Mouse (Mus musculus): Measurements from ENCODE around the gene Marveld1.
A peak's percentile ranks its signal among the peaks of the same experiment; 100 is the strongest.

The Marveld1 gene

DNA sequence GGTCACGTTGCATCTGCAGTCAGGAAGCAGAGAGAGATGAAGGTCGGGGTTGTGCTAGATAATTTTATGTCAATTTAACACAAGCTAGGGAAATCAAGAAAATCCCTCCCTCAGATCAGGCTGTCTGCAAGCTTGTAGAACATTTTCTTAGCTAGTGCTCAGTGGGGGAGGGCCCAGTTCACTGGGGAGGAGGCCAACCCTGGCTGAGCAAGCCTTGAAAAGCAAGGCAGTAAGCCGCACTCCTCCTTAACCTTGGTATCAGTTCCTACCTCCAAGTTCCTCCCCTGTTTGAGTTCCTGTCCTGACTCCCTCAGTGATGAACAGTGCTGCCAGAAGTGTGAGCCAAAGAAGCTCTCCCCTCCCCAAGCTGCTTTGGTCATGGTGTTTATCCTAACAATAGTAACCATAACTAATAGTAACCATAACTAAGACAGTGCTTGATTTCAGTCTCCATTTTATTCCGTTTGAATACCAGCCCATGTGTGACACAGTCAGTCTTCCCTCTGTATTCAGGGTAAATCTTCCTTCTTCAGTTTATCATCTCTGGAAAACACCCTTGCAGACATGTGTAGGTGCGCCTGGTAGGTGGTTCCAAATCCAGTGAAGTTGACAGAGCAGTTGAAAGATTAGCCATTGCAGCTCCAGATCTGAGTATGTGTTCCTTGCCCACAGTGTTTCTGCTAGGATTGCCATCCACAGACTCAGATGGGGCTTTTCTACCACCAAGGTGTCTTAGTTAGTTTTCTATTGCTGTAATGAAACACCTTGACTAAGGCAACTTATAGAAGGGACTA lies 7.3 kb upstream of the Marveld1 start:
- no peak for DNase-seq

DNA sequence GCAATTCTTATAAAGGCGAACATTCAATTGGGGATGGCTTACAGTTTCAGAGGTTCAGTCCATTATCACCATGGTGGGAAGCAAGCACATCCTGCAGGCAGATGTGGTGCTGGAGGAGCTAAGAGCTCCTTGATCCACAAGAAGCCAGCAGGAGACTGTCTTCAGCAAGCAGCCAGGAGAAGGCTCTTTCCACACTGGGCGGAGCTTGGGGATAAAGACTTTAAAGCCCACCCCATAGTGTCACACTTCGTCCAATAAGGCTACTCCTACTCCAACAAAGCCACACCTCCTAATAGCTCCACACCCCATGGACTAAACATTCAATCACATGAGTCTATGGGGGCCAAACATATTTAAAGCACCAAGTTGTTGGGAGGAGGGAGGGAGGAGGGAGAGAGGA lies 5.2 kb upstream of the Marveld1 start:
- DNase-seq: no peak

DNA sequence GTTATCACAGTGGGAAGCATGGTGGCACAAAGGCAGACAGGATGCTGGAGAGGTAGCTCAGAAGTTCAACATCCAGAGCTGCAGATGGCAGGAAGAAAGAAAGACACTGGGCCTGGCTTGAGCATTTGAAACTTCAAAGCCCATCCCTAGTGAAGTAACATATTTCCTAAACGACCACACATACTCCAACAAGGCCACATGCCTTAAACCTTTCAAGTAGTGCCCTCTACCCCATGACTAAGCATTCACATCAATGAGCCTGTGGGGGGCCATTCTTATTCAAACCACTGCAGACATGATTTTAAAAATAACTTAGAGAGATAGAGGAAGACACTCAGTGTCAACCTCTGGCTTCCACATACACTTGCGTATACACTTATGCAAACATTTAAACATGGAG lies 4.4 kb upstream of the Marveld1 start:
- no peak for DNase-seq

DNA sequence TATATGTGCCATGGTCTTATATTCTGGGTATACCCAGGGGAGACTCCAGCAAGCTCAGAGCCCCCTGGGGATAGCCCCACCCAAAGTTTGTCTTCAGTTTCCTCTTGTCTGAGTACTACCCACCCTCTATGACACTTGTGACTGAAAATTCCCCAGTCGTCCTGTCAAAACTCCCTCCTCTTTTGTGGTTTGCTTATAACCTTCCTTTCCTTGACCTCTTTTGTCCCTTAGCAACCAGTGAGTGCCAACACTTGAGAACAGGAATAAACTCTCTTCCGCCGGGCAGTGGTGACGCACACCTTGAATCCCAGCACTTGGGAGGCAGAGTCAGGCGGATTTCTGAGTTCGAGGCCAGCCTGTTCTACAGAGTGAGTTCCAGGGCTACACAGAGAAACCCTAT lies 3.1 kb upstream of the Marveld1 start:
- no peak for DNase-seq

DNA sequence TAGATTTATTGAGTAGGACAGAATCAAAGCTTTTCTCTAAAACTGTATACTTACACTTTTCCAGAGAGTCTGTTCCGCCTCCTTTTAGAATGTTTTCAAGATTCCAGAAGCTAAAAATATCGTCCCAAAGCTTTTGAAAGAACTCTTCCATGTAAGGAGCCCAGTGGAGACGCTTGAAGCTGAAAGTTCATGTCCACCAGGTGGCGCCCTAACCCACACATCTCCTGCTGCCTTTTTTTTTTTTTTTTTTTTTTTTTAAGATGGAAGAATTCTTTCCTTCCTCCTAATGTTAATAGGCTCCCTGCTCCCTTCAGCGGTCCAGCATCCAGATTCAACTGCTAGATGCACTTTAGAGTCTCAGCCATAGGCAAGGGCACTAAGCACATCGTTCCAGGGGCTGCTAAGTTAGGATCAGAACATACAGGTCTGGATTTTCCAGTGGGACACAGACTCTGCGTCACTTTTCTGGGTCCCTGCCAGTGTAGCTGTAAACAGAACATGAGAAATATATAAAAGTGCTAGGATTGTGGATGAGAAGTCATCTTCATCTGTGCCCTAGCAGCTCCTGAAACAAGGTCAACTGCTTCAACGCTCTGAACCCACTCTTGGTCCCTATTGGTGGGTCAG lies 2.5 kb upstream of the Marveld1 start:
- DNase-seq: peak; percentile 90

DNA sequence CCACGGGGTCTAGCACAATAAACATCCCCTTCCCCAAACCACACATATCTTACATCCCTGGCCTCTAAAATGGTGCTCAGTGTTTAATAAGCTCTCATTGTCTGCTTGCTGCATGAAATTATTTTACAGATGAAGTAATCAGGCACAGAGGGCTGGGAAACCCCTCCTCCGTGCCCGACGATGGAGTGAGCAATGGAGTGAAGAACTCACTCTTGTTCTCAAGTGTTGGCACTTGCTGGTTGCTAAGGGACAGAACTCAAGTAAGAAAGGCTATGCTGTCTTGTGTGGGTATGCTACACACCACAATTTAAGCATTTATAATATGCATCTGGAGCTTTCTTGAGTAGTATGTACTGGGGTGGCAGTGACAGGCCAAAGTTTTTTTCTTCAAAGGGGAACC lies 2.0 kb upstream of the Marveld1 start:
- no peak for DNase-seq

DNA sequence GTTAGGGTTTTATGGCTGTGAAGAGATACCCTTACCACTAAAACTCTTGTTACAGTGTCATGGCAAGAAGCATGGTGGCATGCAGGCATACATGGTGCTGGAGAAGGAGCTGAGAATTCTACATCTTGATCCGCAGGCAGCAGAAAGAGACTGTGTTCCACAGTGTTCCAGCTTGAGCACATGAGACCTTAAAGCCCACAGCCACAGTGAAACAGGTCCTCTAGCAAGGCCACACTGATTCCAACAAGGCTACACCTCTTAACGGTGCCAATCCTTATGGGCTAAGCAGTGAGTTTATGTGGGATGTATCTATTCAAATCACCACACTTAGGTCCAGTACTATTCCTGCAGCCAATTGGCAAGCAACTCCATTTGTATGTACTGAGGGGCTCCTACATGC lies 1.5 kb upstream of the Marveld1 start:
- no peak for DNase-seq

DNA sequence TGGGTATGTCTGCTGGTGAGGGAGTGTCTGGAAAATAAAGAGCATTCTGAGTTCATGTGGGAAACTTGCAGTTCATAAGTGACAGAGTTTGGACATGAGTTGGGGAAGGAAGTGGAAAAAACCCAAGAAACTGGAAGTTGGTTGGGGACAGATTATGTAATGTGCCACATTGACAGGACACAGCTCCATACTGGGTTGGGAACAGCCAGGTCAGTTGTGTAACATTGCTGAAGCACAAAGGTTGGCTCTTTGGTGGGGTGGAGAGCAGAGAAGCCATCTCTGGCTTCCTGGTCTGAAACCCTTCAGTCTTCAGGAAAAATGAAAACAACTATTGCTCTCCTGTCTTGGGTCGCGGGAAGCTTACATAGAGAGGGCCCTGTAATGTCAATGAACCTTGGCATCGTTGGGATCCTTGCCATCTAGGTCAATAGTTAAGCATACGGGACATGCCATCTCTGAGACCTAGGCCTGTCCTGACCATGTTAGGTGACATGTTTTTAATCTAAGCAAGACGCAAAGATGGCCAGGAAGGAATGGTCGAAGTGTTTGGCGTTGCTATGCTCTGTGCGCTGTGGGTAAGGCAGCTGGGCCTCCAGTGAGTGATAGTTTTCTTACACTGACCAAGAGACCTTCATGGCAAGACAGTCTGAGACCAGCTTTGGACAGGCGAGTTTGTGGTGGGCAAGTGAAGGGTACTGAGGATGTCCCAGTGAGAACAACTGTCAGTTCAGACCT lies 757 bp upstream of the Marveld1 start:
- DNase-seq: peak; percentile 64

DNA sequence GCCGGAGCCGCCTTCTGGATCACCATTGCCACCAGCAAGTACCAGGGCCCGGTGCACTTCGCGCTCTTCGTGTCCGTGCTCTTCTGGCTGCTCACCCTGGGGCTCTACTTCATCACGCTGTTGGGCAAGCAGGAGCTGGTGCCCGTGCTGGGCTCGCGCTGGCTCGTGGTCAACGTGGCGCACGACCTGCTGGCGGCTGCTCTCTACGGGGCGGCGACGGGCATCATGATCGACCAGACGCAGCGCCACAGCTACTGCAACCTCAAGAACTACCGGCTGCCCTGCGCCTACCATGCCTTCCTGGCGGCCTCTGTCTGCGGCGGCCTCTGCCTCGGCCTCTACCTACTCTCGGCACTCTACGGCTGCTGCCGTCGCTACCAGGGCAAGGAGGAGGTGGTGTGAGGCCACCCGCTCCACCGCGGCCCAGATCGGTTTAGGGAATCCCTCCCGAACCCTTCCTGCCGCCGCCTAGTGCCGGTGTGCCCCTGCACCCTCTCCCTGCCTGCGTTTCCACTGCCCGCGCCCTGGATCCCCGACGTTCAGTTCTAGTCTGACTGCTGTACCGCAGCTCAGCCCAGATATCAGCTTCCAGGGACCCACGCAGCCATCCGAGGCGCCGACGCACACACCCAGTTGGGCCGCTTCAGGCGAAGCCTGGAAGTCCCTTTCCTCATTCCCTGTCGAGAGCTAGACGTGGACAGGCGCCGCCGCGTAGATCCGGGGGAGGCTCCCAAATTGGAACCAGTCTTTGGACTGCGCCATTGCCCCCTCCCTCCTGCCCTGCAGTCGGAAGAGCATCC lies 769 bp downstream of the Marveld1 start:
- DNase-seq: peak; percentile 57

DNA sequence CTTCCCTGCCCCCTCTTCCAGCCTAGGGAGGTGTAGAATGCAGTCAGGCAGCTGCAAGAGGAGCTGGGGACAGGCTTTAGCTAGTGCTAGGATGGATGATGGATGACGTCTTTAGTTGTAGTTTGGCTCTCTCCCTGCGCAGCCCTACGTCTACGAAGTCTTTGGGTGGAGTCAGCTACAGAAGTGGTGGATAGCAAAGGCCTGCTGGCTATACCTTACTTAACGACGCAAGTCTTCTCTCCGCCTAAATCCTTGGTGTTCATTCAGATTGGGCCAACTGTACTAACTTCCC lies 1.3 kb downstream of the Marveld1 start:
- DNase-seq: no peak

DNA sequence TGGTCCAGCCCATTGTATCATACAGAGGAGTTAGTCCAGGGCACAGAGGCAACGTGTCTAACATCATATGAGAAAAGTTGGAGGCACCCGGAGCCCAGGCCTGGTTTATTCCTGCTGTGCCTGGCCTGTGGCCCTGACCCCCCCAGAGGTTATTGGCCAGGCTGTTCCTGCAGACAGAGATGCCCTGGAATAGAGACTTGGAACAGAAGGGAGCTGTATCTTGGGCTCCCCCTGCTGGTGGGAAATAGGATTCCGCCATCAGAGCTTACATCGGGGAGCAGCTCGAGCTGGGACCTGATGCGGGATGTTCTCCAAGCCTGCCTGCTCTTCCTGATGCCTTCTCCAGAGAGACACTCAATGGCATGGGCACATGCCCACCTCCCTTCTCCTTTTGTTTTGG lies 4.8 kb downstream of the Marveld1 start:
- peak; percentile 93 for DNase-seq

DNA sequence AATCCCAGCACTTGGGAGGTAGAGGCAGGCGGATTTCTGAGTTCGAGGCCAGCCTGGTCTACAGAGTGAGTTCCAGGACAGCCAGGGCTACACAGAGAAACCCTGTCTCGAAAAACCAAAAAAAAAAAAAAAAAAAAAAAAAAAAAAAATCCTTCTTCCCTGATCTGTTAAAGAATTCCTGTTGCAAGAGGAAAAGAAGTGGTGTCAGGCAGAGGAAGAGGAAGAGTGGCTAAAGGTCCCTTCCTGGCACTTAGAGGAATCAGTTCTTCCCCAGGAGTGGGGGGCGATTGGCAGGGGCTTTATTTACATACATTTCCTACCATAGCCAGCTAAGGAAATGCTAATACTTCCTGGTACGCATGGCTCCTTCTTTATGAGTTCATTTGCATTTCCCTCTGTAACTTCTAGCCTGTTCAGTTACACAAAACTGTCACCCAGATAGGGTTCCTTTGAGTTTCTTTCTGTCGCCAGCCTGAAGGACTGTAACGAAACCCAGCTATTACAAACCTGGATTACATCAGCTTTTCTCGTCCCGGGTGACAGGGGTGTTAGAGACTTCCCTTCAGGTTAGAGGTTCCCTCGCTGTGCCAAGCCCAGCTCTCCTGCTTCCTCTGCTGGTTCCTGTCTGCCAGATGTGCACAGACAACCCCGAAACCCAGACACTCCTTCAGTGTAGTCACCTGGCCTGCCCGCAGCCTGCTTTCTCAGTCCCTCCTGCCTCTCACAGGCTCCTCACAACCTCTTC lies 10.5 kb downstream of the Marveld1 start:
- DNase-seq: no peak

DNA sequence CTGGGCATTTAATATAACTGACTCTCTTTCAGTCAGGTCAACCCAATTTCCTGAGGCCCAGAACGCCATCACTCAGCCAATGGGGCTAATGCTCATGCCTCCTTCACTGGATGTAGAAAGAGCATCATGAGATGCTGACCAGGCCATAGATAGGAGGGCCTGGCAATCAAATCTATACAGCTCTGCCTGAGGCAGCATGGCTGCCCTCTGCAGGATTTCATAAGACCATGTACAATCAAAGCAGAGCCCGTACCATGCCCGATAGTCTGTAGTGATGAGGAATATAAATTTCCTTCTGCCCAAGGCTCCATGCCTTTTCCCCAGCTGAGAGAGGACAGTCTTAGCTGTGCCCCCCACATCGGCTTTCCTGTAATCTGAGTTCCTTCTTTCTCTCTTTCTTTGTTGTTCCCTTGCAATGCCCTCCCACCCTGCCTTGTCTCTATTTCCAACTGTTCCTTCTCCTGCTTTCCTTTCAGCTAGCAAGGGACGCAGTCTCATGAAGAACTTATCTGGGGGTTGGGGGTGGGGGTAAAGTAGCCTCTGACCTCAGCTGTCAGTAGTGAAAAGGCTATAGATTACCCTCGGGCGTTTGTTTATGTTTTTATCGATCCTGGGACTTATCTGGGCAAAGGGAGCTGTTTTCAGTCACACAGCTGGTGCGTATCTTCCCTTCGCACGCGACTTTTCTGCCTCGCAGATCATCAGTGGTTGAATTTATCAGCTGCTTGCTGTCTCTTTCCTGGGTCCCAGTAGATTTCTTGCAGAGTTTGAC lies 11.2 kb downstream of the Marveld1 start:
- no peak for DNase-seq

DNA sequence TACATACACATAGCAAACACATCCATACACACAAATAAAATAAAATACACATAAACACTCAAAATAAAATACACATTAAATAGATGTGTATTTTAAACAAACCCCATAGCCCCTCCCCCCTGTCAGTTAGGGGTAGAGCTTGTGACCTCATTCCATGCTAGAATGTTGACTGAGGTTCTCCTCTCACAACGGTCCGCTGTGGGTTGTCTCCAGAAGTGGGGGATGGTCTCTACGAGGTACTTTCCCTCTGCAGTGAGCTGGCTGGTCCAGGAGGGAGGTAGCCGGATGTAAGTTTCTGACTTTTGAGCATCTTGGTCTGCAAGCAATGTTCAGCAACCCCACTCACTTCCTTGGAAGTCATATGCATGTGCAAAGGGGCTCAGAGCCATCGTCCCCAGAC lies 16.6 kb downstream of the Marveld1 start, which contains the start of gene Zfyve27:
TSS of gene Zfyve27 (plus strand) at position 188 of the 400 bp plus-strand sequence.
- DNase-seq: no peak

DNA sequence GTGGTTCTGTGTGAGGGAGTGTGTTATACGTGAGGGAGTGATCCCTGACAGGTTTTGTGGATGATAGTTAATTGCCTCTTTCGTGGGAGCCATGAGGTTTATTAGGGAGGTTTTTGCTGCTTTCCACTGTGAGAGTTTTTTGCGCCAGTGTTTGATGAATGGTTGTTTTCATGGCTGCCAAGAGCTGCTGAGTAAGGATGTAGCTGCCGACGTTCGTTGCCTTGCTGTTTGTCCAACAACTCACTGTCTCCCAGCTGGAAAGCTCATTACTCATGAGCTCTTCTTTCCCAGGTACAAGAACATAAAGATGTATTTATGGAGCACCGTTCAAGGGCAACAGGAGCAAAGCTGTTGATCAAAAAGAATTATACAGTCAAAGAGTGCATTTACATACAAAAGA lies 17.0 kb downstream of the Marveld1 start:
- no peak for DNase-seq

DNA sequence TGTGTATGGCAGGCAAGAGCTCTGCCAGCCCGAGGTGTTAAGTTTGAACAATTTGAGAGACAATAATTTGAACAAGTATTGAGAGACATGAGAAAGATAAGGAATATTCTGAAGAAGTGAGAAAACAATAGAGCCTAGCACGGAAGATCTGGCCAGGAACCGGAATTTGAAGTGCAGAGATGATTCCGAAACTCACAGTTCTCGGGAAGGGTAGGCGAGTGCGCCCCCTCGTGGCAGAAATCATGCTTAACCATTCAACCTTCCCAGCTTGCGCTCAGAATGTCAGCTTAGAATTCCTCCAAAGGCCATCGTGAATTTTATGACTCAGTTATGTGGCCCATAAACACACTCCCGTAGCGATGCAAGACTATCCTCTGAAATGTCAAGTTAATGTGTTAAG lies 18.9 kb downstream of the Marveld1 start:
- DNase-seq: peak; percentile 89

DNA sequence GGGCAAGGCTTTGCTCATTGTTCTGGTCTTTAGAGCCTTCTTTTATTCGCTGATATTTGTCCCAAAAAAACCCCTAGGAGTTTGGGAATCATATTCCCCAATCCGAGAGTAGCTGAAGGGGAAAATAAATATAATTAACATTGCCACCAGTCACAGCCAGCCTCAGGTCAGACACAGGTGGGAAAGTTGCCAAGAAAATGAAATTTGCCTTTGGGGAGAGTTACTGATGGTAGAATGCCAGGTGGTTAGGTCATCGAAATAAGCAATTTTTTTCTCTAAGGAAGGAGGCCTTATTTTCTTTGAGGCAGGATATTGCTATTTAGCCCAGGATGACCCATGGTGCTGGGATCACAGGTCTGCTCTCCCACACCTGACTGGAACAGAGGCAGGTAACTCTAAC lies 19.6 kb downstream of the Marveld1 start:
- no peak for DNase-seq

DNA sequence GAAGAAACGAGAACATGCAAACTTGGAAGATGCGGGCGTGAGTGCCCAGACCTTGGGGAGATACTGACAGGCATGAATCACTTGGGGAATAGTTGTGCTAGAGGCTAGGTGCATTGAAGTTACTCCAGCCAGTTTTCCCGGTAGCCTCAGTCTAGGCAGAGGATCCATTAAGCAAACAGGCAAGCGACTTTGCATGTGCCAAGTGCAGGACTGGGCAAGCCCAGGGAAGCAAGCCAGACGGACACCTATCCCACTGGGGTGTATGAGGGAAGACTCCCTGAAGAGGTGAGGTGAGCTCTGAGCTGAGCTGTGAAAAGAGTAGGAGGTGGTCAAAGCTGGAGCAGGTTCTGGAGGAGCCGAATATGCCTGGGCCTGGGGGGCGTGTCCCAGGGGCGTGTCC lies 20.3 kb downstream of the Marveld1 start:
- no peak for DNase-seq

DNA sequence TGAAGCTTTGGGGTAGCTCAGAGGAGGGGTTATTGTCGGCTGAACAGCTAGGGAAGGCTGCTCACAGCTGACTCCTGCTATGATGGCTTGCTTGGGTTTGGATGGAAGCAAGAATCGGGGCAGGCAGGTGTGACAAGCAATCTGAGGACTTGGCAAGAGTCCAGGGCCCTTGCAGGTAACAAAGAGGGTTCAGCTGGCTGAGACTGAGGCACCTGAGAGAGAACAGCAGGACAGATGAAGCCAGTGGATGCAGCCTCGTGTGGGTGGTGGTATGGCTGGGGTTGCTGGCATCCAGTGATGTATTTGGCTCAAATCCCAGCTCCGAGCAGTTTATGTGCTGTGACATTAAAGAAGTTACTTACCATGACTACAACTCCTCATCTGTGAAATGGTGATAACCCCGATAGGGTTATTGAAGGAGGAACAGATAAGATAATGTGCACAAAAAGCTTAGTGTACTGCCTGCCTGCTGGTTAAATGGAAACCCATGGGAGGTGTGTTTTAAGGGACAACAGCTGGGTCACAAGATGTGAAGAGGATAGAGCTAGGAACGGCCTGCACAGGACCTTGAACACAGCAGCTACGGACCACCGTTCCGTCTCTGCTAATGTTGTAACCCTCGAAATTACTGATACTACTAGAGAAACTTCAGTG lies 22.2 kb downstream of the Marveld1 start:
- no peak for DNase-seq

DNA sequence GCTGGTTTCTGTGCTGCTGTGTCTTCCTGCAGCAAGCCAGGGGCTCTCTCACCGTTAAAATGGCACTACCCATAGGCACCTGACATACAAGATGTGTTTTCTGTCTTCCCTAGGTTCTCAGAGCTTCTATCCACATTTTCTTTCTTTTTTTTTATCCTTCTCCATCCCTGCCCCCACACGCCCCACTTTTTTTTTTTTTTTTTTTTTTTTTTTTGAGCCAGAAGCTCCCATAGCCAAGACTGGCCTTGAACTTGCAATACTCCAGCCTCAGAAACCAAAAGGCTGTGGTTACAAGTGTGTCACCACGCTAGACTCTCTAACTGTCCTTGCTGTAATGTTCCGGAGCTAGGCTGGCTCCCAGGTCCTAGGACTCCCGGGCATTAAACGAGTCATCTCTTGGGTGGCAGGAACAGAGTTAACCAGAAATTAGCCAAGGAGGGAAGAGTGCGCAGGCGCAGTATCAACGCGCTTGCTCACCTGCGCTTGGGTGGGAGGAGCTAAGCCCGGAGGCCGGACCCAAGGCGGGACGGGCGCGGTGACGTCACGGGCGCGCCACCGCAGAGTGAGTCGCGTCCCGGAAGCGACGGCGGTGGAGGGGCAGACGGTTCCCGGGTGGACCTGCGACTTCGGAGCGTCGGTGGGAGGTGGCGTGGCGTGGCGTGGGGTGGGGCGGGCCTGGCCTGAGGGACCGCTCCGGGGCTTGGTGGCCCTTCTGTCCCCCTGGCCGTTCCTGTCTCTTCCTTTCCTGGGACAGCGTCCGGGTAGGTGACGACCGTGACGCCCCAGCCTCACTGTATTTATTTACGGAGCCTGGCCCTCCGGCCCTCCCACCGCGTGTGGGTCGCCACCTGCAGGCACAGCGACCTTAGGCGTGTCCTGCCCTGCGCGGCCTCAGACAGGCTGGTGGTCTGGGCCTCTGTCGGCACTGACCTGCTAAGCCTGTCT lies 23.1 kb downstream of the Marveld1 start:
- DNase-seq: peak; percentile 96

Measured in kidney, adult 9 months (tissue).